Mouse (Mus musculus): ENCODE results near the gene Lce1g. TPM values are rescaled to one million over a fixed set of nuclear protein-coding genes. Genes with fewer than 3 reads are reported as not detected.

Lce1g gene
- total RNA-seq (2021): not detected
- long read RNA-seq, experiment 1: 0 reads
- long read RNA-seq, experiment 2: 0 reads

DNA sequence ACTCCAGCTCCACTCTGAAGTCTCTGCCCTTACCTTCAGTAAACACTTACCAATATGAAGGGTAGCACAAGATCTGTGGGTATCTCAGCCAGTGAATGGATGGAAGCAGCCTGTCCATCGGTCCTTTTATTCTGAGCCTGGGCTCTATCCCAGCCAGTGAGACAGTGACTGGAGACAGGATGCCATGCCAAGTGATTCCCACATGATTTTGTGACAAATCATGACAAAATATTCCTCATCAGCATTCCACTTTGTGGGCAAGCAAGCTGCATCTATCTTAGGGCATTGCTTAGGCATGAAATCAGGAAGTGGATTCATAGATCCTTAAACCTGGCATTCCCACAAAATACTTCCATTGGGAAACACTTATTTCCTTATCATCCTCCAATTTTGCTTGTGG is at the start of gene Lce1g:
Gene Lce1g (minus strand): TSS at position 101 of the 400 bp plus-strand sequence.
- no peak for DNase-seq

DNA sequence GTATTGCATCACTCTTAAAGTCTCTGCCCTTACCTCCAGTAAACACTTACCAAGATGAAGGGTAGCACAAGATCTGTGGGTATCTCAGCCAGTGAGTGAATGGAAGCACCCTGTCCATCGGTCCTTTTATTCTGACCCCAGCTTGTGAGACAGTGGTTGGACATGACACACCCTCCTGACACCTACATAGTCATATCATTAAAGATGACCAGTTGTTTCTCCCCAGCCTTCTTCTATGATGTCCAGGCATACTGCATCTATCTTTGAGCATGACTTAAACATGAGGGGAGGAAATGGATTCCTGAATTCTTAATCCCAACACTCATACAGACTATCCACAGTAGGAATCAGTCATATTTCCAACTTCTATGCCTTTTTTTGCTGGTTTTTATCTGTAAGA is 38.3 kb upstream of the Lce1g start, which contains the start of gene Lce1j:
Gene Lce1j (minus strand): TSS at position 101 of the 400 bp plus-strand sequence.
- no peak for DNase-seq

DNA sequence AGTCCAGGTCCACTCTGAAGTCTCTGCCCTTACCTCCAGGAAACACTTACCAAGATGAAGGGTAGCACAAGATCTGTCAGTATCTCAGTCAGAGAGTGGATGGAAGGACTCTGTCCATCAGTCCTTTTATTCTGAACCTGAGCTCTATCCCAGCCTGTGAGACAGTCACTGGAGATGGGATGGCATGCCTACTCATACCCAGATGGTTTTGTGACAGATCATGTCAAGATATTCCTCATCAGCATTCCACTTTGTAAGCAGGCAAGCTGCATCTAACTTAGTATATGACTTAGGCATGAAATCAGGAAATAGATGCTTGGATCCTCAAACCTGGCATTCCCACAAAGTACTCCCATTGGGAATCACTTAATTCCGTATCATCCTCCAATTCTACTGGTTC is 26.7 kb upstream of the Lce1g start, which contains the start of gene Lce1i:
Gene Lce1i (minus strand): TSS at position 101 of the 400 bp plus-strand sequence.
- DNase-seq: no peak

DNA sequence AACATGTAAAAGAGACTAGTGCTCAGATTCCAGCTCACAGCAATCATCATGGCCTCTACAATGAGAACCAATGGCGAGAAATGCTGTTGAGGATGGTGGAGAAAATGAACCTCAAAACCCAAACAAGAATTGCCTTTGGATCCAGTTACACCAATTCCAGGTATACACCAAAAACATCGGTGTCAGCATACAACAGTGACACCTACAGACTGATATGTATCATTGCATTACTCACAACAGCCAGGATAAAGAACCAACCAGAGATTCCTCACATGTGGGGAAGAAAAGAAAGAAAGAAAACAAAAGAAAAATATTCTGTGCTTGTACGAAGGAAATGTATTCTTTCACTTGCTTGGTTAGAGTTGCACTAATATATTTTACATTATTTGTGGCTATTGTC is 19.4 kb upstream of the Lce1g start:
- DNase-seq: no peak

DNA sequence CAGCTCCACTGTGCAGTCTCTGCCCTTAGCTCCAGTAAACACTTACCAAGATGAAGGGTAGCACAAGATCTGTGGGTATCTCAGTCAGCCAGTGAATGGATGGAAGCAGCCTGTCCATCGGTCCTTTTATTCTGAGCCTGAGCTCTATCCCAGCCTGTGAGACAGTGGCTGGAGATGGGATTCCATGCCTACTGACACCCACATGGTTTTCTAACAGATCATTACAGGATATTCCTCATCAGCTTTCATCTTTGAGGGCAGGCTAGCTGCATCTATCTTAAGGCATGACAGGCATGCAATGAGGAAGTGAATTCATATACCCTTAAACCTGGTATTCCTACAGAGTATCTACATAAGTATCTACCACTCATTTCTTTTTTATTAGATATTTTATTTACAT is 12.8 kb upstream of the Lce1g start, which contains the start of gene Lce1h:
Gene Lce1h (minus strand): TSS at position 101 of the 400 bp plus-strand sequence.
- DNase-seq: no peak

DNA sequence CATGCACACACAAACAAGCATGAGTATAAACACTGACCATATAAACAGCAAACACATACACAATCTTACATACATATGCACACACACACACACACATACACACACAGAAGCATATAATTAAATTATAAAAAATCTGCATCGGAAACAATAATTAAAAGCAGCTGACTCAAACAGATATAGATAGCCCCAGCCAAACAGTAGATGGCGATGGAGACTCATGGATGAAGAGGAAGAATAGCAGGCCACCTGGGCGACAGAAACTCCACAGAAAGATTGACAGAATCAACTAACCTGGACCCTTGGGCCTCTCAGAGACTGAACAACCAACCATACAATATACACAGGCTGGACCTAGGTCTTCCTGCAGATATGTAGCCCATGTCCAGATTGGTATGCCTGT is 1.1 kb upstream of the Lce1g start:
- no peak for DNase-seq

DNA sequence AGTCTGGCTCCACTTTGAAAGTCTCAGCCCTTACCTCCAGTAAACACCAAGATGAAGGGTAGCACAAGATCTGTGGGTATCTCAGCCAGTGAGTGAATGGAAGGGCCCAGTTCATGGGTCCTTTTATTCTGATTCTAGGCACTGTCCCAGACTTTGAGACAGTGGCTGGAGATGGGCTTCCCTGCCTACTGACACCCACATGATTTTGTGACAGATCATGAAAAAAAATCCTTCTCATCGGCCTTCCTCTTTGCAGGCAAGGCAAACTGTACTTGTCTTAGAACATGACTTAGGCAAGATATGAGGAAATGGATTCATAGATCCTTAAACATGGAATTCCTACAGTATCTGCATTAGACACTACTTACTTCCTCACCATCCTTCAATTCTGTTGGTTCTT is 13.1 kb downstream of the Lce1g start, which contains the start of gene Gm38119:
Gene Gm38119 (minus strand): TSS at position 101 of the 400 bp plus-strand sequence.
- no peak for DNase-seq

DNA sequence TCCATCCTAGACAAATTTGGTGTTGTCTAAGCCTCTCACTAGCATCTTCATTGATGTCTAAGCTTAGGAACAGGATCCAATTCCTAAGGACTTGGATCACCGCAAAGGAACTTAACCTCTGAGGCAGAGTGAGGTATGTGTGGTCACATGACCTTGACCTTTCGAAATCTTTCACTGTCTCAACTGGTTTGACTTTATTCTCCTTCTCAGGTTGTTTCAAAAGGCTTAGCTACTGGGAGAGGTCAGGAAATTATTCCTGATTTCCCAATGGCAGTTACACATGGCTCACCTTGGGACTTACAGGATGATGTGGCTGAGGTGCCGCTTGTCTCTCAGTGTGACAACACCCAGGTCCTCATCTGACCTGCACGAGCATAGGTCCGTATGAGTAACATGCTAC is 29.5 kb downstream of the Lce1g start:
- DNase-seq: no peak

DNA sequence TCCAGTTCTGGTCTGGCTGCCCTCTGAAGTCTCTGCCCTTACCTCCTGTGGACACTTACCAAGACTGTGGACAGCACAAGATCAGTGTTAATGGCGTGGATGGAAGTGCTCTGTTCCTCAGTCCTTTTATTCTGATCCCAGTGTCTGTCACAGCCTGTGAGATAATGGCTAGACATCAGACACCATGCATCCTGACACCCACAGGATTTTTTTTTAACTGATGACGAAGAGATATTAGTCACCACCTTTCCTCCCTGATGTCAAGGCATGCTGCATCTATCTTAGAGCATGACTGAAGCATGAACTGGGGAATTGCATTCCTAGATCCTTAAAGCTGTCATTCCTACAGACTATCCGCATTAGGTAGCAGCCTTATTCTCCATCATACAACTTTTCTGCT is 31.9 kb downstream of the Lce1g start, which contains the start of gene Lce1f:
Gene Lce1f (minus strand): TSS at position 101 of the 400 bp plus-strand sequence.
- no peak for DNase-seq

DNA sequence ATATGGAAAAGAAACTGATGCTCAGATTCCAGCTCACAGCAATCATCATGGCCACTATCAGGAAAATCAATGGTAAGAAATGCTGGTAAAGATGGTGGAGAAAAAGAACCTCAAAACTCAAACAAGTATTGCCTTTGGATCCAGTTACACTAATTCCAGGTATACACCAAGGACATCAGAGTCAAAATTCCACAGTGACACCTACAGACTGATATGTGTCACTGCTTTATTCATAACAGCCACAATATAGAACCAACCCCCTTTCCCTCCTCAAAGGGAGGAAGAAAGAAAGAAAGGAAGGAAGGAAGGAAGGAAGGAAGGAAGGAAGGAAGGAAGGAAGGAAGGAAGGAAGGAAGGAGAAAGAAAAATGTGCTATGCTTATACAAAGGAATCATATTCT is 37.0 kb downstream of the Lce1g start:
- DNase-seq: no peak

DNA sequence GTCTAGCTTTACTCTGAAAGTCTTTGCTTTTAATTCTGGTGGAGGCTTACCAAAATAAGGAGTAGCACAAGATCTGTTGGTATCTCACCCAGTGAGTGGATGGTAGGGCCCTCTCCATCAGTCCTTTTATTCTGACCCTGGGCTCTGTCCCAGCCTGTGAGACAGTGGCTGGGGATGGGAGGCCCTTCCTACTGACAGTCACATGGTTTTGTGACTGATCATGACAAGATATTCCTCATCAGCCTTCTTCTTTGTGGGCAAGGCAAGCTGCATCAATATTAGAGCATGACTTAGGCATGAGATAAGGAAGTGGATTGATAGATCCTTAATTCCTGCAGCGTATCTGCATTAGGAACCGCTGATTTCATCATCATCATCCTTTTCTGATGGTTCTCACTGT is 43.2 kb downstream of the Lce1g start, which contains the start of gene Lce1e:
Gene Lce1e (minus strand): TSS at position 101 of the 400 bp plus-strand sequence.
- DNase-seq: no peak

Other genes with a start within 250 kb of the Lce1g start
- gene 2310046K23Rik, start 217.8 kb downstream of the Lce1g start, total RNA-seq (2021): not detected
- not detected for gene Ivl, start 178.6 kb downstream of the Lce1g start, total RNA-seq (2021)
- not detected for gene Smcp, start 163.3 kb downstream of the Lce1g start, total RNA-seq (2021)
- gene 2210017I01Rik, start 144.8 kb downstream of the Lce1g start, total RNA-seq (2021): not detected
- not detected for gene Lce6a, start 130.7 kb downstream of the Lce1g start, total RNA-seq (2021)
- not detected for gene Lce1a1, start 104.0 kb downstream of the Lce1g start, total RNA-seq (2021)
- gene Lce1b, start 95.4 kb downstream of the Lce1g start, total RNA-seq (2021): not detected
- gene Lce1a2, start 82.0 kb downstream of the Lce1g start, total RNA-seq (2021): not detected
- not detected for gene Lce1c, start 73.1 kb downstream of the Lce1g start, total RNA-seq (2021)
- gene Lce1d, start 65.1 kb downstream of the Lce1g start, total RNA-seq (2021): not detected
- not detected for gene Lce1e, start 43.3 kb downstream of the Lce1g start, total RNA-seq (2021)
- not detected for gene Lce1f, start 32.0 kb downstream of the Lce1g start, total RNA-seq (2021)
- not detected for gene Gm38119, start 13.2 kb downstream of the Lce1g start, total RNA-seq (2021)
- gene Lce1h, start 12.7 kb upstream of the Lce1g start, total RNA-seq (2021): not detected
- gene Lce1i, start 26.6 kb upstream of the Lce1g start, total RNA-seq (2021): not detected
- not detected for gene Lce1j, start 38.2 kb upstream of the Lce1g start, total RNA-seq (2021)
- gene Lce1k, start 55.6 kb upstream of the Lce1g start, total RNA-seq (2021): not detected
- gene Kprp, start 74.9 kb upstream of the Lce1g start, total RNA-seq (2021): not detected
- gene Lce1l, start 98.9 kb upstream of the Lce1g start, total RNA-seq (2021): not detected
- not detected for gene 2310050C09Rik, start 117.9 kb upstream of the Lce1g start, total RNA-seq (2021)
- gene Lce3a, start 173.9 kb upstream of the Lce1g start, total RNA-seq (2021): not detected
- gene Lce3b, start 180.6 kb upstream of the Lce1g start, total RNA-seq (2021): not detected
- not detected for gene Lce3c, start 192.1 kb upstream of the Lce1g start, total RNA-seq (2021)
- gene Lce3d, start 205.1 kb upstream of the Lce1g start, total RNA-seq (2021): not detected
- not detected for gene Lce3e, start 214.7 kb upstream of the Lce1g start, total RNA-seq (2021)
- gene Lce3f, start 239.9 kb upstream of the Lce1g start, total RNA-seq (2021): not detected